ENCODE assay signal across 11 mouse cellular contexts in genomic region chr4:102826159-102826558, GRCm38 (mm10).
A peak's percentile ranks its signal among the peaks of the same experiment; 100 is the strongest.
DNase-seq lines count a peak whose midpoint lies in the region.
"Had no signal": no experiment of that assay in that cellular context is flagged by ENCODE, and none has a peak within 500 bp of the region (broad histone marks: within the 10 kb centered on the region; RNA-seq: fewer than 3 reads in every experiment).

No protein-coding gene starts in this region.

- peak; percentile 89 for DNase-seq in heart, adult 11 months
- no peak for DNase-seq in heart, postnatal 4 days
- peak; percentile 56 to 61 for DNase-seq in right cerebral cortex, adult 2 months (ENCODE audit: low spot score in 2 of 2)
- DNase-seq in right cerebral cortex, postnatal 10 days (ENCODE audit: low spot score in 2 of 2) = no peak
- DNase-seq in NIH3T3 (ENCODE audit: low read depth) = peak; percentile 12
- no peak for DNase-seq in thymus, postnatal 14 days
- DNase-seq in cerebellum, adult 11 months = no peak
- DNase-seq: adrenal gland, postnatal 36 days; cerebellum, adult 9-10 months; gastrocnemius, postnatal 14 days; kidney, postnatal 4 days had no signal

Comparison
In these comparisons a context has a peak if more than half of its experiments do, and no peak if none do; other contexts are left out.
1. DNase-seq: peak in heart, adult 11 months (single experiment), right cerebral cortex, adult 2 months (2 of 2) and NIH3T3 (single experiment); none in heart, postnatal 4 days (single experiment), right cerebral cortex, postnatal 10 days (0 of 2), thymus, postnatal 14 days (single experiment) and cerebellum, adult 11 months (single experiment).